Mouse (Mus musculus) neural tube, embryonic 12.5 days (tissue): Measurements from ENCODE around the gene Tnni3k. TPM values are rescaled to one million over a fixed set of nuclear protein-coding genes. Genes with fewer than 3 reads are reported as not detected.

Source experiments
- ATAC-seq: fragments of 200-750 bp; cut with Nextera tagmentation; 2 replicates; pipeline ENCODE4 v1.8.0; 2017; ENCODE audit warnings: low read depth, mild to moderate bottlenecking, moderate TSS enrichment, moderate library complexity; ENCODE audit not compliant: low FRiP score
- H3K27ac ChIP-seq: fragments of 300-500 bp; sonication (generic); 2 replicates; pipeline ENCODE4 v1.5.1; 2016
- H3K27me3 ChIP-seq: fragments of 300-500 bp; sonication (generic); replicated peaks from 2 replicates; pipeline ENCODE4 v1.6.1; 2016; ENCODE audit warnings: mild to moderate bottlenecking
- H3K36me3 ChIP-seq: fragments of 300-500 bp; sonication (generic); 2 replicates; pipeline ENCODE4 v1.6.1; 2016; ENCODE audit warnings: mild to moderate bottlenecking
- H3K4me1 ChIP-seq: fragments of 300-500 bp; sonication (generic); 2 replicates; pipeline ENCODE4 v1.6.1; 2016
- H3K4me2 ChIP-seq: fragments of 300-500 bp; sonication (generic); replicated peaks from 2 replicates; pipeline ENCODE4 v1.6.1; 2016; ENCODE audit warnings: mild to moderate bottlenecking
- H3K4me3 ChIP-seq: fragments of 300-500 bp; sonication (generic); 2 replicates; pipeline ENCODE4 v1.5.1; 2016
- H3K9ac ChIP-seq: fragments of 300-500 bp; sonication (generic); 2 replicates; pipeline ENCODE4 v1.6.1; 2016; ENCODE audit warnings: mild to moderate bottlenecking
- H3K9me3 ChIP-seq: fragments of 300-500 bp; sonication (generic); 2 replicates; pipeline ENCODE4 v1.6.1; 2016; ENCODE audit warnings: mild to moderate bottlenecking
- WGBS: fragments of 180-500 bp; shearing (Covaris S2); methylation state at CpG from one replicate; pipeline ENCODE4 v1.1.7; 2016; 5-methylcytosine and 5-hydroxymethylcytosine counted together
- polyA plus RNA-seq: library from polyadenylated mRNA; unstranded; fragments of >200 nt; fragmentation: Nextera tagmentation; extraction: Ambion mirVana; gene quantifications from 2 replicates; pipeline ENCODE4 v1.2.1, GENCODE M21; 2016

Tnni3k gene
- polyA plus RNA-seq, result 0.06 TPM in 1 of 2 replicates, not detected in the other

- Histone ChIP-seq H3K36me3 (no peaks in the 10 kb centered on the region), H3K27ac (no peak within 1 kb of the TSS), H3K9ac (no peak within 1 kb of the TSS), H3K4me3 (no peak within 1 kb of the TSS), H3K9me3 (no peaks in the 10 kb centered on the region), H3K27me3 (no peaks in the 10 kb centered on the region), H3K4me1 (no peaks in the 10 kb centered on the region), H3K4me2 (no peak within 1 kb of the TSS)
- ATAC-seq, result no peak
- WGBS, result 83% methylated on average over 6 of the region's 6 CpGs
These were observed at the start of gene Tnni3k for GRCm38 (mm10) chr3:155055231-155055916. Gene Tnni3k, minus strand, starts transcription at chr3:155055407.

GRCm38 (mm10) chr3:155099266-155099665 is 44.1 kb upstream of the Tnni3k start:
- H3K27me3 ChIP-seq, result no peaks in the 10 kb centered on the region
- H3K9ac ChIP-seq, result no peak overlapping the region
- WGBS, result 81% methylated on average over 1 of the region's 1 CpGs
- H3K4me3 ChIP-seq, result no peak overlapping the region
- H3K36me3 ChIP-seq, result no peaks in the 10 kb centered on the region
- no peak for ATAC-seq
- H3K4me2 ChIP-seq, result no peak overlapping the region
- H3K27ac ChIP-seq, result no peak overlapping the region
- no peaks in the 10 kb centered on the region for H3K9me3 ChIP-seq
- no peaks in the 10 kb centered on the region for H3K4me1 ChIP-seq

- Histone ChIP-seq H3K9ac (peak within 1 kb of the TSS; percentile 58), H3K27me3 (no peaks in the 10 kb centered on the region), H3K36me3 (no peaks in the 10 kb centered on the region), H3K4me3 (peak within 1 kb of the TSS; percentile 51), H3K9me3 (no peaks in the 10 kb centered on the region), H3K4me2 (peak within 1 kb of the TSS; percentile 63), H3K4me1 (0 out of 2 replicates have a peak, but pooled peaks cover 7% of the 10 kb centered on the region), H3K27ac (0 out of 2 replicates have a peak within 1 kb of the TSS, but pooled peaks have one; percentile 62)
- ATAC-seq, result peak; percentile 99
- WGBS, result 1% methylated on average over 47 of the region's 47 CpGs
These were observed 38.1 kb upstream of the Tnni3k start, which contains the start of the genes Fpgt and Lrriq3 for GRCm38 (mm10) chr3:155093116-155093956. Gene Fpgt, minus strand, starts transcription at chr3:155093403. Gene Lrriq3, plus strand, starts transcription at chr3:155093434.

DNA sequence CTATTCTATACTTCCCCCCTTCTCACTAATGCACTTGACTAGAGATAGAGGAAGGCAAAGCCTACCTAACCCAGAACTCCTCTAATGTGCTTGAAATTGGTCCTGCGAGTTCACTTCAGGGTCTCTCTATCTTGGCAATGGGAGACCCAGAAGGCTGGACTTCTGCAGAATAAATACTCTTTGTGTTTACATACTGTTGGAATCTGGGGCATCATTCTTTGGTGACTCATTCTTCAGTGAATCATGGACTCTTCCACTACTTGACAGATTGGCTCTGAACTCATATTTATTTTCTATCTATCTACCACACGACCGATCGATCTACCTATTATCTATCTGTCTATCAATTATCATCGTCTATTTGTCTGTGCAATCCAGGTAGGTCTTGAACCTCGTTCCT is 36.9 kb upstream of the Tnni3k start:
- Histone ChIP-seq H3K36me3 (peaks cover 8% of the 10 kb centered on the region), H3K27me3 (no peaks in the 10 kb centered on the region), H3K9me3 (no peaks in the 10 kb centered on the region), H3K4me1 (0 out of 2 replicates have a peak, but pooled peaks cover 7% of the 10 kb centered on the region), H3K27ac (no peak overlapping the region), H3K4me2 (peak overlapping the region; percentile 63), H3K4me3 (no peak overlapping the region), H3K9ac (no peak overlapping the region)
- ATAC-seq, result no peak
- WGBS, result 96% methylated on average over 6 of the region's 6 CpGs

GRCm38 (mm10) chr3:155077908-155078307 is 22.7 kb upstream of the Tnni3k start:
- H3K4me1 ChIP-seq, result no peaks in the 10 kb centered on the region
- H3K36me3 ChIP-seq, result no peaks in the 10 kb centered on the region
- H3K9ac ChIP-seq, result no peak overlapping the region
- no peak overlapping the region for H3K4me3 ChIP-seq
- no peaks in the 10 kb centered on the region for H3K27me3 ChIP-seq
- no peaks in the 10 kb centered on the region for H3K9me3 ChIP-seq
- ATAC-seq, result no peak
- H3K27ac ChIP-seq, result no peak overlapping the region
- WGBS, result 85% methylated on average over 4 of the region's 4 CpGs
- no peak overlapping the region for H3K4me2 ChIP-seq

DNA sequence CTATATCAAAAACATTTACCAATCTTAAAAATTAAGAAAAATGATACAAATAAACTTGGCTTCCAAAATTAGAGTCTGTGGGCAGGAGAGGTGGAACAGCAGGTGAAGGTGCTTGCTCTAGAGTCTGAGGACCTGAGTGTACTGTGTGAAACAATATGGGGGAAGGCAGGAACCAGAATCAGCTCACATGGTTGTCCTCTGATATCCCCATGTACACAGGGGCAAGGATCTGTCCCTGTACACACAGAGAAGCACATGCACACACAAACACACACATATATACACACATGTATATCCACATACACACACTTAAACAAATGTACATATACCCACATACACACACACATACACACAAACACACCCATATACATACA is 4.2 kb upstream of the Tnni3k start:
- H3K4me2 ChIP-seq, result no peak overlapping the region
- no peak overlapping the region for H3K27ac ChIP-seq
- no peak for ATAC-seq
- no peaks in the 10 kb centered on the region for H3K4me1 ChIP-seq
- no peaks in the 10 kb centered on the region for H3K36me3 ChIP-seq
- no peaks in the 10 kb centered on the region for H3K9me3 ChIP-seq
- no peaks in the 10 kb centered on the region for H3K27me3 ChIP-seq
- H3K9ac ChIP-seq, result no peak overlapping the region
- no peak overlapping the region for H3K4me3 ChIP-seq

DNA sequence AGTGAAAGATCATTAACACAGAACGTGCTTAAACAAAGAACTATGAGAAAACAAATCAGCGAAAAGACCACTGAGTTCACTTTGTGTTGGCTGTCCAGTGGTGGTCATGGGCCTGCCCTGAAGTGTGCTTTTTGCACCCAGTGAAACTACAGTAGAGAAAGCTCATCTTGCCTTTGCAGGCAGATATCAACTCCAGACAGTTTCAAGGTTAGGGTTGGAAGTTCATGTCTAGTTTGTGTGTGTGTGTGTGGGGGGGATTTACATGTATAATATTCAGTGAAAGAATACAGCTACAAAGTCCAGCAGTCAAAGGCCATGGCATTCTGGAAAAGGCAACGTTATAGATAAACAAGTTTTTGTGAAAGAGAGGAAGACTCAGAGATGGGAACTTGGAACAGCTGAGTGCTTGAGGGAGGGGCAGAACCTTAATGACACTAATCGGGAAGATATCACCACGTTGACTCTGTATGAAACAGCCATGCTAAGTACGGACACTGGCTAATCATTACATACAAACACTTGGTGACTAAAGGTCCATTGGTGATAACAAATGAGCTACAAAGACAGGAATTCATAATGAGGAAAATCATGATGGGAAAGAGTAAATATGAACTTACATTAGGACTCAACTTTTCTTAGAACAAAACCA is 3.7 kb upstream of the Tnni3k start:
- H3K9ac ChIP-seq, result no peak overlapping the region
- no peaks in the 10 kb centered on the region for H3K4me1 ChIP-seq
- no peak for ATAC-seq
- H3K9me3 ChIP-seq, result no peaks in the 10 kb centered on the region
- H3K27me3 ChIP-seq, result no peaks in the 10 kb centered on the region
- H3K36me3 ChIP-seq, result no peaks in the 10 kb centered on the region
- 83% methylated on average over 6 of the region's 6 CpGs for WGBS
- no peak overlapping the region for H3K4me2 ChIP-seq
- no peak overlapping the region for H3K27ac ChIP-seq
- H3K4me3 ChIP-seq, result no peak overlapping the region

GRCm38 (mm10) chr3:155057566-155057965 is 2.4 kb upstream of the Tnni3k start:
- ATAC-seq, result no peak
- Histone ChIP-seq H3K4me3 (no peak overlapping the region), H3K9me3 (no peaks in the 10 kb centered on the region), H3K9ac (no peak overlapping the region), H3K4me2 (no peak overlapping the region), H3K27ac (no peak overlapping the region), H3K4me1 (no peaks in the 10 kb centered on the region), H3K36me3 (no peaks in the 10 kb centered on the region), H3K27me3 (no peaks in the 10 kb centered on the region)

GRCm38 (mm10) chr3:155056606-155057005 is 1.4 kb upstream of the Tnni3k start:
- Histone ChIP-seq H3K4me3 (no peak overlapping the region), H3K36me3 (no peaks in the 10 kb centered on the region), H3K4me1 (no peaks in the 10 kb centered on the region), H3K4me2 (no peak overlapping the region), H3K9me3 (no peaks in the 10 kb centered on the region), H3K27me3 (no peaks in the 10 kb centered on the region), H3K9ac (no peak overlapping the region), H3K27ac (no peak overlapping the region)
- ATAC-seq, result no peak

GRCm38 (mm10) chr3:155053189-155053588 is 2.0 kb downstream of the Tnni3k start:
- no peak overlapping the region for H3K27ac ChIP-seq
- H3K4me1 ChIP-seq, result no peaks in the 10 kb centered on the region
- H3K9ac ChIP-seq, result no peak overlapping the region
- no peak for ATAC-seq
- 83% methylated on average over 1 of the region's 1 CpGs for WGBS
- H3K36me3 ChIP-seq, result no peaks in the 10 kb centered on the region
- no peak overlapping the region for H3K4me2 ChIP-seq
- no peaks in the 10 kb centered on the region for H3K27me3 ChIP-seq
- no peak overlapping the region for H3K4me3 ChIP-seq
- no peaks in the 10 kb centered on the region for H3K9me3 ChIP-seq

DNA sequence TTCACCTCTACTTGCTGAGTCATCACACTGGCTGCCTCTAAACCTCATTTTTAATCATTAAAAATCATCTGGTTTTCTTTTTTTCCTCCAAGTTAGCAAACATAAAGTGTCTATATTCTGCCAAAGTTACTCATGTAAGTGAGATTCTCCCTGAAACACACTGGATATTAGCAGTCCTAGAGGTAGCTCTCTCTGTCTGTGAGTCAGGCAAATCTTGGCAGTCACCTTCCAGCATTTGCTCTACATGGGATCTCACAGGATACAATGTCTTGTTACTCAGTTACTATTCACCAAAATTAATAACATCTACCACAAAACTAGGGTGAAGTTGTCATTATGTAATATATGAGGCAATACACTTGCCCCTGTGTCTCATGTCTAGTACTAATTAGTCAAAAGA is 3.2 kb downstream of the Tnni3k start:
- Histone ChIP-seq H3K9ac (no peak overlapping the region), H3K27ac (no peak overlapping the region), H3K4me3 (no peak overlapping the region), H3K27me3 (no peaks in the 10 kb centered on the region), H3K4me1 (no peaks in the 10 kb centered on the region), H3K9me3 (no peaks in the 10 kb centered on the region), H3K36me3 (no peaks in the 10 kb centered on the region), H3K4me2 (no peak overlapping the region)
- no peak for ATAC-seq

DNA sequence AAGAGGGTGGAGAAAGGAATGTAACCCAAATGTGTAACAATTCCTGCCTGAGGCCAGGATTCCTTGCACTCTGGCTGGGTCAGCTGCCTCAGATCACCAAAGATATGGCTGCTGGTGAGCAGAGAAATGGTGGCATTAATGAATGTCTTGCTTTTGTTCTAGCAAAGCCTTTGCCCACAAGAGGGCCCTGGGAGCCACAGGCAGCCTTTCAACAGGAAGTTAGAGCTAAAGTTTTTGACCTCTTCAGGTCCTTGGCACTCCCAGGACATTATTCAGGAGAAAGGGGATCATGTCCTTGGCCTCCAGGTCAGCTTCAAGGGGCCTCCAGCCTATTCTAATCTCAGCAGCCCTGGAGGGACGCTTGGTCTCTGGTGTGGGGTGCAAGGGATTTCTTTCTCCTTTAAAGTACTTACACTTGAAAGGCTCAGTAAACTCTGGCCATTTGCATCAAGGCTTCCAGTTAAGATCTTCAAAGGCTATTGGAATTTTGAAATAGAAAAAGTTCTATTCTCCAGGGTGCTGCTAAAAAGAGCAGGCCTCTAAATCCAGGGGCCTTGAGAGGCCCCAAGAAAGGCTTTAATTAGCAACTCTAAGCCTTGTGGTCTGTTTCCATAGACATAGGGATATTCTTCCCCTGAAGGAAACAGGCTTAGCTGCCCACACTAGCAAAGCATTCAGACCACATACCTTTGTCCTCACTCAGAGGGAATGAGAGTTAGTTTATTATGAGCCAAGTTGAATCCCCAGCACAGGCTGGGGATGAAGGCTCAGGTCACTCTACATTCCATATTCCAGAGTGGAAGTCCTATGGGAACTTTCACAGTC is 16.0 kb downstream of the Tnni3k start:
- H3K4me3 ChIP-seq, result no peak overlapping the region
- no peaks in the 10 kb centered on the region for H3K36me3 ChIP-seq
- ATAC-seq, result no peak
- H3K27ac ChIP-seq, result no peak overlapping the region
- H3K4me1 ChIP-seq, result no peaks in the 10 kb centered on the region
- H3K9me3 ChIP-seq, result no peaks in the 10 kb centered on the region
- H3K27me3 ChIP-seq, result no peaks in the 10 kb centered on the region
- H3K4me2 ChIP-seq, result no peak overlapping the region
- WGBS, result 41% methylated on average over 1 of the region's 1 CpGs
- no peak overlapping the region for H3K9ac ChIP-seq
